Mouse (Mus musculus) gastrocnemius, postnatal 4 days (tissue): ENCODE data around the gene Dnah5. TPM values are rescaled to one million over a fixed set of nuclear protein-coding genes. Genes with fewer than 3 reads are reported as not detected.
"Not testable (repeated sequence)": the region's sequence is repeated elsewhere in the genome, so short reads cannot be mapped to it uniquely, and the experiment has no call there.

Experiments used
- DNase-seq, 2 experiments: peaks; one replicate each; pipeline ENCODE4 v3.0.0; 2021 to 2022; ENCODE audit warnings: low spot score in 2 of 2, mixed read lengths in 2 of 2
- total RNA-seq, 2 experiments: library from RNA; stranded (reverse); gene quantifications; 2 replicates each; pipeline ENCODE4 v1.2.3; 2021

The Dnah5 gene
- total RNA-seq, 2 experiments from 2014 or later = 0.08 to 0.10 TPM

- DNase-seq = not testable (repeated sequence)
These were observed 257.7 kb downstream of the Dnah5 start for GRCm38 (mm10) chr15:28461091-28461778.

DNA sequence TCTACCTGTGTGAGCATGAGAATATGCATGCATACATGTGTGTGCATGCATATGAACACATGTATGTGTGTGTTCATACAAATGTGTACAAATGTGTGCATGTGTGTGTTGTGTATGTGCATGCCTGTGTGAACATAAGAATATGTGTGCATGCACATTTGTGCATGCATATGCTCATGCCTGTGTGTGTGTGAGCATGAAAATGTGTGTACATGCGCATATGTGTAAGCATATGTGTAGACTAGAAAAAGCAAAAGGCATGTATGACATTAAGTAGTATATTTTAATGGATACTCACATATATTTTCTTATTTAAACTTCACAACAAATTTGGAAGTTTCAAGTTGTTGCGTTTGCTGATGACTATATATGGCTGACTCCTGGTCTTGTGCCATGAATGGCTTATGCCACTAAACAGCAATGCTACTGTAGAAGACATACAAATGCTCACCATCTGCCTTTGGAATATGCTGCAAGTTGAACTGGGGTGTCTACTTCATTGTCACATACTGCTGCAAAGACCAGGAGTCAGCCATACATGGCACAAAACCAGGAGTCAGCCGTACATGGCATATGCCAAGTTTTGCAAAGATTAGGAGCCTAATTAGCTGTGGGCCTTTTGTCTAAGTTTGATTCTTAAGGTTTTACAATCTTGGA lies 263.2 kb downstream of the Dnah5 start:
- no peak for DNase-seq

GRCm38 (mm10) chr15:28473749-28474390 lies 270.3 kb downstream of the Dnah5 start:
- no peak for DNase-seq

GRCm38 (mm10) chr15:28502820-28503219 lies 299.3 kb downstream of the Dnah5 start:
- DNase-seq = no peak

GRCm38 (mm10) chr15:28515176-28515575 lies 311.6 kb downstream of the Dnah5 start:
- DNase-seq = no peak

Other genes with a start within 250 kb of the Dnah5 start
- gene Trio, start 177.9 kb upstream of the Dnah5 start, total RNA-seq = 100 to 1,000 TPM; 159 to 162 TPM